Mouse (Mus musculus) CH12.LX (cell line): ENCODE measurements at regions not wholly inside any gene's neighbourhood (a gene's known extent, or its start where the extent isn't known, plus 50 kb on each side); places are given as distances from the start of the nearest gene placed in this dataset.

ENCODE experiments used
- CTCF ChIP-seq, 2 experiments: IDR thresholded peaks in 1 of 2; conservative IDR thresholded peaks in 1 of 2; 2 replicates each; pipeline ENCODE4 v1.5.1; 2011 to 2012; ENCODE audit warnings: low read depth in 2 of 2, low read length in 2 of 2, improper control_type of control experiment in 1 of 2, inconsistent platforms in 1 of 2, mild to moderate bottlenecking in 1 of 2, moderate library complexity in 1 of 2
- MEF2A ChIP-seq: IDR thresholded peaks from 2 replicates; pipeline ENCODE4 v1.6.1; 2014; ENCODE audit warnings: low read depth, mild to moderate bottlenecking, inconsistent platforms, low read length, improper control_type of control experiment, borderline replicate concordance

DNA sequence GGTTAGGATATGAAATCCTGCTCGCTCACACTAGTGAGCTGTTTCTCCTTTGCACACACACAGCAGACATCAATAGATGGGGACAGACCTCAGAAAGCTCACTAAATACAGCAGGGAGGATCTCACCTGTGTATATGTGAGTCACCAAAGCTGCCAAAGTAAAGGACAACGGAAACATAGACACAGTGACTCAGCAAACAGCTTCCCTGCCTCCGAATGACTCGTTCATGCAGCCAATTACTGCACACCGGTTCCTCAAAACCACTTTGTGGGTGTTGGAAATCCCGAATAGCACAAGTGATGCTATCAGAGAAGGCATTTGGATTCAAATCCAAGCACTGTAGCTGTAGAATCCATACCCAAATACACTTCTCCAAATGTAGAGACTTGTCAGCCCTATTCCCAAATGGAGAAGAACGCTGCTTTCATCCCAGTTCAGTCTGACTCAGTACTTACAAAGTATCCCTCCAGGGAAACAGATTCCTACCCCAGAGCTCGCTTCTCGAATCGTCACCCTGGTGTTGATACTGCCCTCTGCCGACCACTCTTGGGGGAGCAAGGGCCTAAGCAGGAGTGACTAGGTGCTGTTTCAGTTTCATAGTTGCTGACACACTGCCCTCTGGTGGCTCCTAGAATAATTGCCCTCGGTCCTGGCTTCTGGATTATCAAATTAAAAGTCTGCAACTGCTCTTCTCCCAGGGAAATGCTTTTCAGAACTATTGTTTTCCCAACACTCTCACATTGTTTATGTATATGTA, 61.4 kb upstream of the Sestd1 start:
- TF ChIP-seq MEF2A (no peak), CTCF (conservative IDR thresholded peaks at IDR 0.05 in 1 of 2, IDR thresholded peaks at IDR 0.05 in 1 of 2; ENCODE audit: low read depth in 2 of 2, low read length in 2 of 2) (peak in 1 of 2 experiments; percentile 58; a peak in 2 of 4 replicates)
